Mouse (Mus musculus) cerebellum, adult 18-20 months (tissue): Measurements from ENCODE around the gene Tsfm.

Source experiments
- DNase-seq, 2 experiments: peaks; one replicate each; pipeline ENCODE4 v3.0.0; 2021

Tsfm gene

GRCm38 (mm10) chr10:127040569-127041214, 10.1 kb upstream of the Tsfm start:
- peak; percentile 34 to 38 for DNase-seq

- DNase-seq, result no peak
Measured at GRCm38 (mm10) chr10:127037641-127038040, 7.0 kb upstream of the Tsfm start.

GRCm38 (mm10) chr10:127036273-127036672, 5.6 kb upstream of the Tsfm start:
- DNase-seq, result no peak

GRCm38 (mm10) chr10:127033301-127033741, 2.7 kb upstream of the Tsfm start:
- DNase-seq, result no peak

GRCm38 (mm10) chr10:127018422-127018821, 12.2 kb downstream of the Tsfm start:
- no peak for DNase-seq

GRCm38 (mm10) chr10:127017071-127017470, 13.6 kb downstream of the Tsfm start:
- DNase-seq, result no peak

GRCm38 (mm10) chr10:127016488-127016887, 14.2 kb downstream of the Tsfm start:
- no peak for DNase-seq

- no peak for DNase-seq
Measured at GRCm38 (mm10) chr10:127003806-127004205, 26.8 kb downstream of the Tsfm start.

GRCm38 (mm10) chr10:127003334-127003733, 27.3 kb downstream of the Tsfm start:
- DNase-seq, result no peak

- DNase-seq, result no peak
Measured at GRCm38 (mm10) chr10:127002765-127003164, 27.9 kb downstream of the Tsfm start.

GRCm38 (mm10) chr10:127002056-127002455, 28.6 kb downstream of the Tsfm start:
- no peak for DNase-seq

GRCm38 (mm10) chr10:127001297-127001696, 29.3 kb downstream of the Tsfm start:
- no peak for DNase-seq

GRCm38 (mm10) chr10:127000529-127000928, 30.1 kb downstream of the Tsfm start, which contains the start of gene Avil:
Gene Avil, plus strand, starts transcription at chr10:127000709.
- DNase-seq, result no peak

- DNase-seq, result peak; percentile 20 to 54
Measured at GRCm38 (mm10) chr10:126997340-126998113, 33.1 kb downstream of the Tsfm start.

GRCm38 (mm10) chr10:126993621-126994020, 37.0 kb downstream of the Tsfm start:
- no peak for DNase-seq

GRCm38 (mm10) chr10:126991676-126992075, 39.0 kb downstream of the Tsfm start:
- DNase-seq, result no peak

- peak; percentile 87 to 89 for DNase-seq
Measured at GRCm38 (mm10) chr10:126990313-126991056, 40.2 kb downstream of the Tsfm start.

- no peak for DNase-seq
Measured at GRCm38 (mm10) chr10:126988513-126989165, 42.0 kb downstream of the Tsfm start.

GRCm38 (mm10) chr10:126987183-126988118, 43.2 kb downstream of the Tsfm start:
- DNase-seq, result no peak

GRCm38 (mm10) chr10:126986541-126986961, 44.1 kb downstream of the Tsfm start:
- peak; percentile 86 to 90 for DNase-seq

GRCm38 (mm10) chr10:126985579-126985978, 45.1 kb downstream of the Tsfm start:
- peak; percentile 50 to 56 for DNase-seq

- no peak for DNase-seq
Measured at GRCm38 (mm10) chr10:126985127-126985526, 45.5 kb downstream of the Tsfm start.
